Mouse (Mus musculus): ENCODE measurements around the gene 9130213A22Rik. TPM values are rescaled to one million over a fixed set of nuclear protein-coding genes. Genes with fewer than 3 reads are reported as not detected.
A peak's percentile ranks its signal among the peaks of the same experiment; 100 is the strongest.

The 9130213A22Rik gene
- polyA plus RNA-seq, 1 experiment from 2014 or later: 0.14 TPM

DNA sequence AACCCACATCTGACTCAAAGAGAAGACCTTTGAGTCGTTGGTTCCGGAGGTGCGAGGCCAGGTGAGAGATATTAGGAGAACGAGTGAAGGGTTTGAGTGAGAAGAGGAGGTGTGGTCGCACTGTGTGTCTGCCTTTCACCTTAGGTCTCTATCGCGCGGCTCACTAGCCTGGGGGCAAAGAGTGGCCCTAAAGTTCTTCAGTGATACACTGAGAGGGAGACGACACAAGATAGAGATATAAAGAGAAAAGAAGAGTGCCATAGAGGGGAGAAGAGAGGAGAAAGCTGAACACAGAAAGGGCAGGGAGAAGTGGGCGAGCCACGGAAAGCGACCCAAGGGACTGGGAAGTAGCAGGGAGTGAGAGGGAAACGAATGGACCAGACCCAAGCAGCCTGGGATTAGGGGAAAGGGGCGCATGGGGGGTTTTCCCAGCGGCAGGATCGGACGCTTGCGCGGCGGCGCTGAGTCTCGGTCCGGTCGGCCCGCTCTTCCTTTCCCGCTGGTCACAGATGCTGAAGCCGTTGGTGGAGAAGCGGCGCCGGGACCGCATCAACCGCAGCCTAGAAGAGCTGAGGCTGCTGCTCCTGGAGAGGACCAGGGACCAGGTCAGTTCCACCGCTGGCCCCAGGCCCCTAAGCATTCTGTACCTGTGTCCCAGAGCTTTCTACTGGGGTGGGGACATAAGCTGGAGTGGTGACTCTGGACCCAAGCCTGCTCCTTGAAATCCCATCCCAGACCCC lies 1.2 kb downstream of the 9130213A22Rik start:
- Histone ChIP-seq H3K9ac (ENCODE audit: low read length) (peak overlapping the region; percentile 72), H3K27ac (ENCODE audit: low read depth, low read length) (no peak overlapping the region), H3K4me2 (ENCODE audit: low read length) (peak overlapping the region; percentile 94), H3K27me3 (replicated peaks; ENCODE audit: control insufficient read depth, insufficient read depth, low read length) (peaks cover 6% of the 10 kb centered on the region; the same call in 1 of the 2 replicates), H3K4me3 (ENCODE audit: low read depth, low read length) (peak overlapping the region; percentile 77), H3K36me3 (ENCODE audit: control insufficient read depth, insufficient read depth, low read length) (no peaks in the 10 kb centered on the region), H3K9me3 (replicated peaks; ENCODE audit: control insufficient read depth, low read length) (no peaks in the 10 kb centered on the region), H3K4me1 (ENCODE audit: control insufficient read depth, insufficient read depth, low read length) (peaks cover 15% of the 10 kb centered on the region; the same call in 1 of the 2 replicates)
- WGBS: under 1% methylated on average over 33 of the region's 33 CpGs
- ATAC-seq (no peak), DNase-seq (ENCODE audit: low spot score) (no peak)

DNA sequence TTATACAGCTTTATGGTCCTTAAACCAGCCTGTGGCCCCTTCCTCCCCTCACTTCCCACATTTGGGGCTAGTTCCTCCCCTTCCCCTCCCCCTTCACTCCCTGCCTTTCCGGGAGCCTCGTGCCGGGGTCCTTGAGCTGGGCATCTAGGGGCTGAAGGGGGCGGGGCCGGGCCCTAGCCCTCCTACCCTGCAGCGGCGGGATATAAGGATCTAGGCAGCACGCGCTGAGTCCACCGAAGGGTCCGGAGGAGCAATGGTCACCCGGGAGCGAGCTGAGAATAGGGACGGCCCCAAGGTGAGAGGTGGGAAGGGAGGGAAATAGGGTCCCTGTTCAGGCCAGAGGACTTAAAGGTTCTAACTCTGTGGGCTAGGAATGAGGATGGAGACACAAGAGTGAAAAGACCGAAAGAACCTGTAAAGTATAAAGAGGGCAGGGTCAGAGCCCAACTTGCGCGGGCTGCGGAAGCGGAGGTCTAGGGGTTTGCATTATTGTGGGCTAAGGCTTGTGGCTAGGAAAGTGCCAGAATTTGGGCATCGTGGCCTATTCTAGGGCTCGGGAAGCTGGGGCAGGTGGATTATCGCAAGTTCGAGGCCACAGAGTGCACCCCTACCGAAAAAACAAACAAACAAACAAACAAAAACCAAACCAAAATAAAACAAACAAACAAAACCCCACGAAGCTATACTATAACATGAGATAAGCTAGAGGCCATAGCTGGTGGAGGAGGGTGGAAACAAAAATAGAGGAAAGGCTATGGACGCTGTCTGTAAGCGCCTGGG lies 2.0 kb downstream of the 9130213A22Rik start, which contains the start of gene Hes7:
Gene Hes7 (plus strand): TSS at position 184 of the 780 bp plus-strand sequence.
- H3K9ac ChIP-seq (ENCODE audit: low read length): peak within 1 kb of the TSS; percentile 72
- H3K27ac ChIP-seq (ENCODE audit: low read depth, low read length): no peak within 1 kb of the TSS
- DNase-seq (ENCODE audit: low spot score): no peak
- peaks cover 12% of the 10 kb centered on the region; the same call in 1 of the 2 replicates for H3K4me1 ChIP-seq (ENCODE audit: control insufficient read depth, insufficient read depth, low read length)
- peak within 1 kb of the TSS; percentile 77 for H3K4me3 ChIP-seq (ENCODE audit: low read depth, low read length)
- peaks cover 6% of the 10 kb centered on the region; the same call in 1 of the 2 replicates for H3K27me3 ChIP-seq (replicated peaks; ENCODE audit: control insufficient read depth, insufficient read depth, low read length)
- no peak for ATAC-seq
- no peaks in the 10 kb centered on the region for H3K9me3 ChIP-seq (replicated peaks; ENCODE audit: control insufficient read depth, low read length)
- no peaks in the 10 kb centered on the region for H3K36me3 ChIP-seq (ENCODE audit: control insufficient read depth, insufficient read depth, low read length)
- H3K4me2 ChIP-seq (ENCODE audit: low read length): peak within 1 kb of the TSS; percentile 94
- WGBS: 3% methylated on average over 27 of the region's 27 CpGs

DNA sequence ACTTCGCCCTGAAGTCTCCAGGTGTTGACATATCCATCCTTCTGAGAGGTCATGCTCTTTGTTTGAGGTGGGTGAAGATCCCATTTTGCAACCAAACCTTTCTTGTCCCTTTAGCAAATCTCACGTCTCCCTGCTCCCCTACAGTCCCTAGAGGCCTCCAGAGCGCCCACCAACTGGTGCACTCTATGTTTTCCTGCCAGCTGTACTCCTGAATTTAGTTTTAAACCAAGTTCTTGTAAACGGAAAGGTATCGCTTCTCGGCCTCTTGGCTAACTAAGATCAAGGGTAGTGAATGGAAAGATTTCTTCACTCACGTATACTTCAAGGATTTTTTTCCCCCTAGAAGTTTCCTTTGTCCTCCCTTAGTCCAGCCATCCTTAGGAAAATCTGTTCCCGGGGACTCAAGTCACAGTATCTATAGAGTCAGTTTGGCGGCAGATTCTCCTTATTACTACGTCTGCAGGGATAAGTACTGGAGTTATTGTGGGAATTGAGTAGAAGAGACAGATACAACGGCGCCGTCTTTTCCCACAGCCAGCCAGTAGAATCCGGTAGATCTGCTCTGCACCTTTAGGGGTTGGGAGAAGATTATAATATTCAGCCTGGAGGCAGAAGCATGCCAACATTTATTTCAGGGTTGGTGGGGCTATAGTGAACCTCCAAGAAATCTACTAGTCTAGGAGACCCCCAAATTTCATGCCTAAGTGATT lies 2.8 kb downstream of the 9130213A22Rik start:
- Histone ChIP-seq H3K4me3 (ENCODE audit: low read depth, low read length) (no peak overlapping the region), H3K9ac (ENCODE audit: low read length) (no peak overlapping the region), H3K4me1 (ENCODE audit: control insufficient read depth, insufficient read depth, low read length) (peaks cover 12% of the 10 kb centered on the region; the same call in 1 of the 2 replicates), H3K4me2 (ENCODE audit: low read length) (peak overlapping the region; percentile 94), H3K27ac (ENCODE audit: low read depth, low read length) (no peak overlapping the region), H3K9me3 (replicated peaks; ENCODE audit: control insufficient read depth, low read length) (no peaks in the 10 kb centered on the region), H3K27me3 (replicated peaks; ENCODE audit: control insufficient read depth, insufficient read depth, low read length) (peaks cover 6% of the 10 kb centered on the region; the same call in 1 of the 2 replicates), H3K36me3 (ENCODE audit: control insufficient read depth, insufficient read depth, low read length) (no peaks in the 10 kb centered on the region)
- ATAC-seq (no peak), DNase-seq (ENCODE audit: low spot score) (no peak)
- WGBS: 38% methylated on average over 14 of the region's 14 CpGs

DNA sequence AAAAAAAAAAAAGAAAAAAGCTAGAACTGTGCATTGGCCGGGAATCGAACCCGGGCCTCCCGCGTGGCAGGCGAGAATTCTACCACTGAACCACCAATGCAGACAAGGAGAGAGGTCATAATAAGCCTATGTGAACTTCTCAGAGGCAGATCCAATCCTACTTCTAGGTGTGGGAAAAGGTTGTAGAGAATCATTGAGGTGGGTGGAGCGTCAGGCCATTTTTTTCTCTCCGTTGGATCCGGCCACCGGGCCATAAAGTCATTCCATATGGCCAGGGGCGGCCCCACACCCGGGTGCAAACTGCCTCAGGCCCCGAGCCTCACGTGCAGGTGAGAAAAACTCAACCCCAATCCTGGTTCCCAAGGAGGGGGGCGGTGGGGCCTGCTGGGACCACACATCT lies 3.6 kb downstream of the 9130213A22Rik start:
- DNase-seq (ENCODE audit: low spot score): peak; percentile 92
- Histone ChIP-seq H3K27me3 (replicated peaks; ENCODE audit: control insufficient read depth, insufficient read depth, low read length) (peaks cover 6% of the 10 kb centered on the region; the same call in 1 of the 2 replicates), H3K4me2 (ENCODE audit: low read length) (peak overlapping the region; percentile 86), H3K36me3 (ENCODE audit: control insufficient read depth, insufficient read depth, low read length) (no peaks in the 10 kb centered on the region), H3K9ac (ENCODE audit: low read length) (peak overlapping the region; percentile 3; the same call in 1 of the 2 replicates), H3K9me3 (replicated peaks; ENCODE audit: control insufficient read depth, low read length) (no peaks in the 10 kb centered on the region), H3K27ac (ENCODE audit: low read depth, low read length) (no peak overlapping the region), H3K4me1 (ENCODE audit: control insufficient read depth, insufficient read depth, low read length) (peaks cover 12% of the 10 kb centered on the region; the same call in 1 of the 2 replicates), H3K4me3 (ENCODE audit: low read depth, low read length) (peak overlapping the region; percentile 62)
- under 1% methylated on average over 15 of the region's 15 CpGs for WGBS
- ATAC-seq: no peak

DNA sequence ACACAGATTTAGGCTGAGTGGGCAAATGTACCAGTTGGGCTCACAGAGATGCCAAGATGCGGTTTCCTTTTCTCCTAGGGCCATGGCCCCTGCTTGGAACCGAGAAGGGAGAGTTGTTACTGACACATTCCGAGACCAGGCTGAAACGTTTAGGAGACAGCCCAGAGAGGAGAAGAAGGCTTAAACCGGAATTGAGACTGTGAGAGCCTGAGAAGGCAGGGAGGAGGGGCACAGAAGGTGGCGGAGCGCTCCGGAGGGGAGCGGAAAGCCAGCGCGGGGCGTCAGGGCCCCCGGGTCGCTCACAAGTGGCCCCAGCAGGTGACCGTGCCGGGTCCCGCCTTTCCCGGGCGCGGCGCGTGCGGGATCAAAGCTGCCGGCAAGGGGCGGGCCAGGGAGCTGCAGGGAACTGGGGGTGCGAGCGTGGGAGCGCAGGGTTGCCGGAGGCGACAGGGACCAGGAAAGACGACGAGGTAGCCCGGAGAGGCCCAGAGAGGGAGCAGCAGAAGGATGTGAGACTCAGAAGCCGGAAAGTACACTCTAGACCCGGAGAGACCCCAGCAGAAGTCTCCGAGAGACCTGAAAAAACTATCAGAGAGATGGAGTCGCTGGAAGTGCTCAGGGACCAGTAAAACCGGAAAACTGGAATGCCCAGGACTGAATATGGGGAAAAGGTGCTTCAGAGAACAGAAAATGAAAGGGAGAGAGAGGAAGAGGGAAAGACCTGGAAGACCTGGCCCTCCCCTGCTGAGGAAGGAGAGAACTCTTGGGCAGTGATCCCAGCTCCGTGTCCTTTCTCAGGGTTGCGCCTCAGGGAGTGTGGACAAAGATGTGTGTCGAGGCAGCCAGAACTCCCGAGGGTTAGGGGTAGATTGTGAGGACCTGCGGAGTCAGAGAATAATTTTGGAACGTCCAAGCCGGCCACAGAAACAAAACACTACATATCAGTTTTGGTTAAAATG lies 4.4 kb downstream of the 9130213A22Rik start:
- H3K36me3 ChIP-seq (ENCODE audit: control insufficient read depth, insufficient read depth, low read length): no peaks in the 10 kb centered on the region
- peak; percentile 27; the same call in 1 of the 2 replicates for ATAC-seq
- peak overlapping the region; percentile 86 for H3K4me2 ChIP-seq (ENCODE audit: low read length)
- DNase-seq (ENCODE audit: low spot score): peak; percentile 61
- peak overlapping the region; percentile 58 for H3K27ac ChIP-seq (ENCODE audit: low read depth, low read length)
- peak overlapping the region; percentile 62 for H3K4me3 ChIP-seq (ENCODE audit: low read depth, low read length)
- H3K4me1 ChIP-seq (ENCODE audit: control insufficient read depth, insufficient read depth, low read length): peaks cover 12% of the 10 kb centered on the region; the same call in 1 of the 2 replicates
- H3K27me3 ChIP-seq (replicated peaks; ENCODE audit: control insufficient read depth, insufficient read depth, low read length): peaks cover 6% of the 10 kb centered on the region; the same call in 1 of the 2 replicates
- no peaks in the 10 kb centered on the region for H3K9me3 ChIP-seq (replicated peaks; ENCODE audit: control insufficient read depth, low read length)
- H3K9ac ChIP-seq (ENCODE audit: low read length): peak overlapping the region; percentile 75
- WGBS: under 1% methylated on average over 45 of the region's 45 CpGs

DNA sequence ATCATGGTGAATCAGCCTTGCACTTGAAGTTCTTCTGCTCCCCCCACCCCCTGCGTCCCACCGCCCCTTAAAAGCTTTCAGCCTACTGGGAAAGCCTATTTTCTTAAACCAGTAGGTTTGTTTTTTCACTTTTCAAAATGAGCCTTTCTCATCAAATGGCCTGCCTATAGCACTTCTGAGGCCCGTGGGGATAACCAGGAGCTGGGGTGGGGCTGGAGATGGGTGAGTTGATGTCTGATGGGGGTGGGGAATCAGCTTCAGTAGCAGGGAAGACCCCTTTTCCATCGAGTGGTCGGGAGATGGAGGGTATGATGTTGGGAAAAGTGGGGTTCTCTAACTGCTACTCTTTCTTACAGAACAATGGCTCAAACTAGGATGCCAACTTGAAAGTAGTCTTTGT lies 5.5 kb downstream of the 9130213A22Rik start:
- WGBS: 64% methylated on average over 5 of the region's 5 CpGs
- Histone ChIP-seq H3K27ac (ENCODE audit: low read depth, low read length) (no peak overlapping the region), H3K9me3 (replicated peaks; ENCODE audit: control insufficient read depth, low read length) (no peaks in the 10 kb centered on the region), H3K4me1 (ENCODE audit: control insufficient read depth, insufficient read depth, low read length) (peaks cover 12% of the 10 kb centered on the region; the same call in 1 of the 2 replicates), H3K4me2 (ENCODE audit: low read length) (peak overlapping the region; percentile 86), H3K36me3 (ENCODE audit: control insufficient read depth, insufficient read depth, low read length) (no peaks in the 10 kb centered on the region), H3K4me3 (ENCODE audit: low read depth, low read length) (no peak overlapping the region), H3K27me3 (replicated peaks; ENCODE audit: control insufficient read depth, insufficient read depth, low read length) (peaks cover 6% of the 10 kb centered on the region; the same call in 1 of the 2 replicates), H3K9ac (ENCODE audit: low read length) (no peak overlapping the region)
- DNase-seq (ENCODE audit: low spot score) (no peak), ATAC-seq (no peak)

DNA sequence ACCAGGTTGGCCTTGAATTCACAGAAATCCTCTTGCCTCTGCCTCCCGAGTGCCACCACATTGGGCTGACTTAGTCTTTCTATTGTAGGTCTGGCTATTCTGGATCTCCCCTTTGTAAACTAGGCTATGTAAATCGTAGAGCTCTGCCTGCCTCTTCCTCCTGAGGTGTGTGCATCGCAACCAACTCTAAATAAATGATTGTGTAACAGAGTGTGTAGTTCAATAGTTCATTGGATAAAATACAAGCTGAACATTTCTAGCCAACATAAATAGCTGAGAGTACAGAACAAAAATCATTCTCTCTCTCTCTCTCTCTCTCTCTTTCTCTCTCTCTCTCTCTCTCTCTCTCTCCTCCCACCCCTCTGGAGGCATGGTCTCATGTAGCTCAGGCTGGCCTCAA lies 7.8 kb downstream of the 9130213A22Rik start:
- Histone ChIP-seq H3K4me2 (ENCODE audit: low read length) (no peak overlapping the region), H3K9ac (ENCODE audit: low read length) (no peak overlapping the region), H3K27me3 (replicated peaks; ENCODE audit: control insufficient read depth, insufficient read depth, low read length) (no peaks in the 10 kb centered on the region), H3K4me3 (ENCODE audit: low read depth, low read length) (no peak overlapping the region), H3K4me1 (ENCODE audit: control insufficient read depth, insufficient read depth, low read length) (peaks cover 2% of the 10 kb centered on the region; the same call in 1 of the 2 replicates), H3K27ac (ENCODE audit: low read depth, low read length) (no peak overlapping the region), H3K9me3 (replicated peaks; ENCODE audit: control insufficient read depth, low read length) (no peaks in the 10 kb centered on the region), H3K36me3 (ENCODE audit: control insufficient read depth, insufficient read depth, low read length) (peaks cover under 1% of the 10 kb centered on the region; the same call in 1 of the 2 replicates)
- ATAC-seq (no peak), DNase-seq (ENCODE audit: low spot score) (no peak)
- WGBS: 82% methylated on average over 3 of the region's 3 CpGs
